Mouse (Mus musculus) adrenal gland (tissue): ENCODE measurements around the gene Adrm1.

Experiments used
- intact Hi-C: fragments of 180-260 bp; cut with DNase I; formaldehyde crosslinking; loops from one replicate; pipeline ENCODE4 v1.15.1; 2025
- microRNA-seq, 2 experiments: library from miRNA; unstranded; fragments of <30 nt; microRNA quantifications; one replicate each; pipeline ENCODE4; 2019

The Adrm1 gene

DNA sequence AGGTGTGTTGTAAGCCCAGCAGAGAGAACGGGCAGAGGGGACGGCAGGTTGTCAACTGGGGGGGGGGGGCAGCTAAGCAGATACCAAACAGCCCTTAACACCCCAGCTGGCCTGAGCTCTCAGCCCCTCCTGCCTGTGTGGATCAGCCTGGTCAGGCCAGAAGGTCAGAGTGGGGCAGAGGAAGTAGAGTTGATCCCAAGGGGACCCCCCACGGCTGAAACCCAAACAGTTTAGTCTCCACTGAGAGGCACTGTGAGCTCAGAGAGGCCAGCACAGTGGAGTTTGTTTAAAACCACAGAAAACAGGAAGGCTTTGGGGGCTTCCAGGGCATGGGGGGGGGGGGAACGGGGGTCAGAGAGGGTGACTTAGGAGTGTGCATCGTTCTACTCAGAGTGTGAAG lies 45.6 kb downstream of the Adrm1 start:
- intact Hi-C loops = no loop called here

DNA sequence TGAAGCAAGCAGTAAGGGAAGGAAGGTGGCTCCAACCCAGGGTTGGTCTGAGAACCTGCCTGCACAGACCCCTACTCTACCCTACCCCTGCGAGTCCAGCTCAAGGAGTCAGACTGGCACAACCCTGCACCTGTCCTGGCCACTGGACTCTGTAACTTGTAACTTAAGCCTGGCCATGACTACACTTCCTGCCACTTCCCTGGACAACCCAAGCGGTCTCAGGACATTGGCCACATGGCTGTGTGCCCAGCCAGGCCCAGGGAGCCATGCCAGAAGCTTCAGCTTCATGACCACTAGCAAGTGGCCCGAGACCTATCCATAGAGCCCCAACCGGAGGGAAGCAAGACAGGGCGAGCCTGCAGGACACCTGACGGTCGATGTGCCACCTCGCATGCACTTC lies 46.3 kb downstream of the Adrm1 start:
- intact Hi-C loops = no loop called here

DNA sequence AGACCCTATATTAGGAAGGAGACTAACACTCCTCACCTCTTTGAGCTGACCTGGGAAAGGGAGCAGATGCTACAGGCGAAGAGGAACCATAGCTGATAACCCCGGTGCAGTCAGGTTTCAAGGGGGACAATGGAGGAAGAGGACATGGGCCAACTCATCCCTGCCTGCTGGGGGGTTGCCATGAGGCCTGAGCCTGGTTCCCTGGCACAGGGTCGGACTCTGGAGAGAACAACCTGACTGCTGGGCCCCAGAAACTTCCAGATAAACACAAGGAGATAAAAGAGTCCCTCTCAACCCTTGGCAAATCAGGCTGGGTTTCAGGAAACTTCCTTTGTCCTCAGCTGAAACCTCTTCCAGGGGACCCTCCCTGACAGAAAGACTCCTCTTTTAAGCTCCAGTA lies 47.0 kb downstream of the Adrm1 start:
- intact Hi-C loops = no loop called here

- intact Hi-C loops = no loop called here
Observed at GRCm38 (mm10) chr2:180218677-180219076, 47.4 kb downstream of the Adrm1 start.

- intact Hi-C loops = no loop called here
Observed at GRCm38 (mm10) chr2:180219145-180219943, 48.1 kb downstream of the Adrm1 start.

DNA sequence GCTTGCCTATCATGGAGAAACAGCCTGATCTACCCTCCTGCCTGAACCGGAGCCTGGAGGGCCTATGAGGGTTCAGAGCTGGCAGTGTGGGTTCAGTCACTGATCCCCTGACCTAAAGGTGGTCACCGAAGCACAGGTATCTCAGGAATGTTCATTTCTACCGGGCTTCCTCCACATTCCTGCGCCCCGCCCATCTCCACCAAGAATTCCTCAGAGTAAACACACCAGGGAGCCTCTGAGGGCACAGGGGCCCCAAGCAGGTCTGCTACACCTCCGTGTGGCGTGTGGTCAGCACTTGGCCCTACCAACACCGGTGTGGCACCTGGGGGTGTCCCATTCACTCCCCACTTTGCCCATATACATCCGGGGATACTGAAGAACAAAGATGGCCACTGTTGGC lies 48.9 kb downstream of the Adrm1 start:
- intact Hi-C loops = no loop called here

DNA sequence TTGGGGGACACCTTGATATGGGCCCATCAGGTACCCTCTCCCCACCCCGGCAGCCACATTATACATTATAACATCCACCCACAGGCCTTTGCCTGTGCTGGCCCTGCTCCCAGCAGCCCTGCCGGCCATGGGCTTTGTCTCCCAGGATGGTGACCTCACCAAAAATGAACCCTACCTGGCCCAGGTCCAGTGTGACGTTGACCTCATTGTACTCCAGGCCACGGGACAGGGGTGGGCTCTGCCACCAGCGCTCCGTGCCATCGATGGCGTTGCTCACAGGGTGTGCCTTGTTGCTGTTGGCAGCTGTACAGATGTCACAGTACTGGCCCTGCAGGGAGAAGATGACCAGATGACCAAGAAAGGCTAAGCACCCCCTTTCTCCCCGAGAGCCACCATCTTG lies 49.8 kb downstream of the Adrm1 start:
- intact Hi-C loops = no loop called here

- intact Hi-C loops = no loop called here
Observed at GRCm38 (mm10) chr2:180222250-180222649, 51.0 kb downstream of the Adrm1 start.

DNA sequence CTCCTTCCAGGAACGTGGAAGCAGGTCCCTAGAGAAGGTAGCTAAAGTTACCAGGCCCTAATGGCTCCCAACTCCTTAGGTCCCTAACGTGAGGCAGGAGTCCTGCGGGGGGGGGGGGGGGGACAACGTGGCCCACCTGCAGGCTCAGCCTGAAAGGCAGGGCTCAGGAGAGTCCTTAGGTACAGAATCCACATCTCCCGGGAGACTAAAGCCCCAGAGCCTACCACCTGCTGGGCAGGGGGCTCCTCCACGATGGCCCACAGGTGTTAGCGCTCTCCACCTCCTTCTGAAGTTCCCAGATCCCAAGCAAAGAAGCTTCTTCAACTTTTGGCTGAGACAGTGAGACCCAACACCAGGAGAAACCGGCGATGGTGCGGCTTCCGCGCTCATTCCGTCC lies 53.4 kb downstream of the Adrm1 start:
- intact Hi-C loops = no loop called here

GRCm38 (mm10) chr2:180225044-180225761 lies 53.9 kb downstream of the Adrm1 start:
- intact Hi-C loops = no loop called here

Small RNA genes lying within 50 kb of the gene (microRNA-seq; reads per million reads assigned to microRNA genes)
- gene Mir7005 = 0 reads per million in 2 experiments
